Mouse (Mus musculus) activated CD4-positive, CD25-positive, alpha-beta regulatory T cell, adult 4 months (primary cell): ENCODE data around the gene Traf4. TPM values are rescaled to one million over a fixed set of nuclear protein-coding genes. Genes with fewer than 3 reads are reported as not detected.

Source experiments
- ATAC-seq: one replicate; pipeline ENCODE4 v1.8.0; 2017
- polyA plus RNA-seq, 2 experiments: library from polyadenylated mRNA; unstranded; fragments of 100-300 nt; shearing (Covaris generic); gene quantifications; one replicate each; pipeline ENCODE4 v1.2.1; 2017

The Traf4 gene
- polyA plus RNA-seq, 2 experiments from 2014 or later: 3.4 to 5.0 TPM

DNA sequence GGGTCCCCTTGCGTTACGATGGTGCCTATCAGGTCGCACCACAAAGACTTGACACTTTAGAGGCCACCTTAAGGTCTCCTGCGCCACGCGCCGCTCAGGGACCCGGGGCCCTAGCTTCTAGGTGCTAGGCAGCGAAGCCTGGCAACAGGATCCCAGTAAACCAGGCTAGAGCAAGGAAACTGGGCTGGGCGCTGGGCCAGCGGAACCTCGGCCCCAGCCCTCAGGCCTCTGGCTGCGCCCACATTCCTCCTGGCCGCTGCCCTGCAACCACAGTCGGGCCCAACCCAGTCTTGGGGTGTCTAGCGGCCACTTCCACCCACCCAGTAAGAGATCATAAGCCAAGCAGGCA lies 346 bp upstream of the Traf4 start:
- ATAC-seq: peak; percentile 25

- no peak for ATAC-seq
Observed at GRCm38 (mm10) chr11:78164604-78164923, 825 bp downstream of the Traf4 start.

- peak; percentile 29 for ATAC-seq
Observed at GRCm38 (mm10) chr11:78163681-78164603, 1.4 kb downstream of the Traf4 start.

DNA sequence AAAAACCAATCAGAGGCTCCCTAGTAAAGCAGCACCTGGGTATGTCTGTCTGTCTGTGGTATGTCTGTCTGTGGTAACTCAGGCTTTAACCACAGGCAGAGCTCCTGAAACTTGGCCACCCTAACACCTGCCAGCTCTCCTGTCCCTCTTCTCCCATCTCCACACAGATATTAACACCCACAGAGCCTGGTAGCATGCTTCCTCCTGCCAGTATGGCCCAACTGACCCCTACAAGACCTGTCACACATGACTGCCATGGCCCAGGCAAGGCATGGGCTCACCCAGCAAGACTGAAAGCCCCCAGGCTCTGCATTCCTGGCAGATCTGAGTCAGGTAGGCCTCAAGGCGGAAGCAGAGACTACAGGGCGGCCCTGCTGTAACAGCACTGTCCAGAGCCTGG lies 2.3 kb downstream of the Traf4 start:
- ATAC-seq: no peak

GRCm38 (mm10) chr11:78162504-78162903 lies 2.9 kb downstream of the Traf4 start:
- ATAC-seq: no peak

- ATAC-seq: no peak
Observed at GRCm38 (mm10) chr11:78161968-78162367, 3.4 kb downstream of the Traf4 start.

DNA sequence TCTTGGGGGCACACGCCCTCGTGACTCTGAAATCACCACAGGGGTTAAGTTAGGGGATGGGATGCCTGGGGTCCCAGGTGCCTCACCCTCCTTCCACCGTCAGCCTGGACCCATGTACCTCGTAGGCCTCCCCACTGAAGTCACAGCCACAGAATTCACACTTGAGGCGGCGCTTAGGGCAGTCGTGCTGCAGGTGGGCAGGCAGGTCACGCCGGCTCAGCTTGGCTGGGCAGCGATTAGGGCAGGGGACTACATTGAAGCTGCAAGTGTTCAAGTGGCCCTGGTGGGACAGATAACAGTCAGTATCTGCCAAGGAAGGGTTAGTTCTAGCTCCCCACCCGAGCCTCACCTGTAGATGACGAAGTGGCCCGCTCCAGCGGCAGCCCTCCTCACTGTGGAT lies 4.2 kb downstream of the Traf4 start:
- no peak for ATAC-seq

- ATAC-seq: no peak
Observed at GRCm38 (mm10) chr11:78160675-78161074, 4.7 kb downstream of the Traf4 start.

GRCm38 (mm10) chr11:78160171-78160570 lies 5.2 kb downstream of the Traf4 start:
- no peak for ATAC-seq

DNA sequence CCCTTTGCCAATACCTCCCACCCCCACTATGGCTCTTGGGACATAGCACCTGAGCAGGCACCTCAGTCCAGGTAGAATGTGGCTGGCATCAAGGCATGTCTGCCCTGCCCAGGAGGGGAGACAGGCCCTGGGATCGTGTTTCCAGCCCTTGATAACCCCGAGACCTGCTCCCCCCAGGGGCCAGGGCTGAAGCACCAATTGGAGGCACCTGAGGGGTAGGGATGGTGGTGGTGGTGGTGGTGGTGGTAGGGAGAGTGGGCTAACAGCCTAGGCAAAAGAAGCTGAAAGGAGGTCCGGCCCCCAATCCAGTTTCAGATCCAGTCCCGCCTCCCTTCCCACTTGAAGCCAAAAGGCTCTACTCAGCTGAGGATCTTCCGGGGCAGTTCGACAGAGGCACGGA lies 5.8 kb downstream of the Traf4 start:
- no peak for ATAC-seq

DNA sequence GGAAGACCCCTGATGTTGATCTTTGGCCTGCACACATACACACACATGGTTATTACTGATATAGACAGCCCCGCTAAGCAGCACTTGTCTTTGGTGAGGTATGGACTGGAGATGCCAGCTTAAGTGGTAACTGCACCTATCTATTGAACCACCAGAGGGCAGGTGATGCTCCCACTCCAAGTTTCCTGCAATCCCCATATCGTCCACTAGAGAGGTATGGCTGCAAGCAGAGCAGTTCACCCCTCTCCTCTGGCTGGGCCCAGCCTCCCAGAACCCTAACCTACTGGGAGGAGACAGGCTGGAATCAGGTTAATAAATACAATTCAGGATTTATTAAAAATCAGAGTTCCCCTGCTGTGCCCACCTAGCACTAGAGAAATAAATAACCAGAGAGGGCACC lies 6.3 kb downstream of the Traf4 start:
- ATAC-seq: peak; percentile 92

DNA sequence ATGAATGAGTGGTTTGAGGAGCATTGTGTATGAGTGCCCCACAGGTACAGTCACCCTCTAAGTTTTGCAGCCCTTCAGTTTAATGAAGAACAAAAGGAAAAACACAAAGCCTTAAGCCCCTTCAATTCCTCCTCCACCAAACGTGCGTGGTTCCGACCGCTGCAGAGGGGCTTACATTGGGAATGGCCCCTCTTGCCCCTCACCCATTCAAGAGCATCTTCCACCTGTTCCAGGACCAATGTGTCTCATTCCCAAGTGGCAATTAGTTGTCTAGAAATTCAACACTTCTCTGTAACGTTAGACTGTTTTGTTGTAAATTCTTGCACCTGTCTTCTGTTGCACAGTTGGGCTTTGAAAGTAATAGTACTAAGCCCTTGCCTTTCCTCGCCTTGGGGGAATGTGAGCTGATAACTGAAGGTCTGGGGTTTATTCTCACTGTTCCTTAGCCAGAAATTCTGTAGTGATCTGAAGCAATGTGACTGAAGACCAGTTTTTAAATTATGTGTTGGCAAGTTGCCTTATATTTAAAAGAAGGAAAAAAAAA lies 9.2 kb downstream of the Traf4 start:
- no peak for ATAC-seq

DNA sequence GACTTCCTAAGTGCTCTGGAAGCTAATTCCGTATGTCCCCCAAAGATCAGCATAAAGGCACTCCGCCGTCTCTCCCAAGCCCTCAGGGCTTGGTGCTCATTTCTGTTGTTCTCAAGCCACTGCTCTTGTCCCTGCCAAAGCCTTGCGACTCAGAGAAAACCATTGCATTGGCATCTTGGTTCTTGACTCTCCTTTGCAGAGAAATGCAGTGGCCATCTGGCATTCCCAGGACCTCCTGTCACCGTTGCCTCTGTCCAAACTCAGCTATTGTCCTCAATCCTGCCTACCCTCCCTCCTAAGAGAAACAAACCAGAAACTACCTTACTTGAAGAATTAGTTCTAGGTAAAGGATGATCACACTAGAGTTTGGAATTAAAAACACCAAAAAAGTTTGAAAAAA lies 9.7 kb downstream of the Traf4 start:
- no peak for ATAC-seq

DNA sequence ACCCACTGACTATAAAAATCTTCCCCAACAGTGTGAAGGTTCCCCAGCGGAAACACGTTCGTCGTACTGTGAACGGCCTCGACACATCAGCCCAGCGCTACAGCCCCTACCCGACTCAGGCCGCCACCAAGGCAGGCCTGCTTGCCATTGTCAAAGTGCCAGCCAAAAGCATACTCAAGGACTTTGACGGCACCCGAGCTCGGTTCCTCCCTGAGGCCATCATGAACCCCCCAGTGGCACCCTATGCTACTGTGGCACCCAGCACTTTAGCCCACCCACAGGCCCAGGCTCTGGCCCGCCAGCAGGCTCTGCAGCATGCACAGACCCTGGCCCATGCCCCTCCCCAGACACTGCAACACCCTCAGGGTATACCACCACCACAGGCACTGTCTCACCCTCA lies 11.6 kb downstream of the Traf4 start:
- no peak for ATAC-seq

DNA sequence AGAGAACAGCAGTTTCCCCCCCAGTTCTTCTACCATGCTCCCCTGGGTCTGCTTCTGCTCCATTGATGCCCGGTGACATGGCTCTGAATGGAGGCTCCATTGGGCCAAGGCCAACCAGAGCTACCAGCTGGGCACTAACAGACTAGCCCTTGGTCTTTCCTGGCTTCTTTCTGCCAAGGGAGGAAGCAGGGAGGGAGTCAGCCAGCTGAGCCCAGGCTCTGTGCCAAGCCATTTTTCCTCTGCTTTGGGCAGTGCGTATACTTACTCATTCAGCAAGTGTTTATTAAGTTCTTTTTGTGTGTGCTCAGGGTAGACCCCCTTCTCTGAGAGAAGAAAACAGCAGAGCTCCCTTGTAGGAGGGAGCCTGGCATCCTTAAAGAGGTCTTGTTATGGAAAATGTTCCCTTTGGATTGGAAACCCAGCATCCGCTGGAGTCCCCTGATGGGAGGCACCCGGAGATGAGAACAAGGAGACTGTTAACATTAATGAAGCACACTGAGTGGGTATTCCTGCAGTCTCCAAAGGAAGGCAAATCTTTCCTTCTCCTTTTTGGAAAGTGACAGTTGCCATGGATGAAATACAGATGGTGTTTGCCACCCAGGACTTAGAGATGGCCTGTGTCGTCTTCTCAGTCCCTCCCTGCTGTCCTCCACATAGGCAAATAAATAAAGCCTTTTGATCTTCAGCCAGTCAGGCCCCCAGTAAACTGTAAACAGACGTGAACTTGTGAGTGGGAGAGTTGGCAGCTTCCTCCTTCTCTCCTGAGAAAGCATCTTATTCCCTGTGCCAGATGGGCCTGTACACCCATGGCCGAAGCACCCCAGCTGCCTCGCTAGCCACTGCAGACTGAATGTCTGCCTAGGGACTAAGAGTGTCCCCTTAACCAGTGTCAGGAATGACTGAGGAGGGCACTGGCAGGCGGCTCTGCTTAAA lies 12.8 kb downstream of the Traf4 start:
- no peak for ATAC-seq

- ATAC-seq: no peak
Observed at GRCm38 (mm10) chr11:78151161-78151560, 14.2 kb downstream of the Traf4 start.

DNA sequence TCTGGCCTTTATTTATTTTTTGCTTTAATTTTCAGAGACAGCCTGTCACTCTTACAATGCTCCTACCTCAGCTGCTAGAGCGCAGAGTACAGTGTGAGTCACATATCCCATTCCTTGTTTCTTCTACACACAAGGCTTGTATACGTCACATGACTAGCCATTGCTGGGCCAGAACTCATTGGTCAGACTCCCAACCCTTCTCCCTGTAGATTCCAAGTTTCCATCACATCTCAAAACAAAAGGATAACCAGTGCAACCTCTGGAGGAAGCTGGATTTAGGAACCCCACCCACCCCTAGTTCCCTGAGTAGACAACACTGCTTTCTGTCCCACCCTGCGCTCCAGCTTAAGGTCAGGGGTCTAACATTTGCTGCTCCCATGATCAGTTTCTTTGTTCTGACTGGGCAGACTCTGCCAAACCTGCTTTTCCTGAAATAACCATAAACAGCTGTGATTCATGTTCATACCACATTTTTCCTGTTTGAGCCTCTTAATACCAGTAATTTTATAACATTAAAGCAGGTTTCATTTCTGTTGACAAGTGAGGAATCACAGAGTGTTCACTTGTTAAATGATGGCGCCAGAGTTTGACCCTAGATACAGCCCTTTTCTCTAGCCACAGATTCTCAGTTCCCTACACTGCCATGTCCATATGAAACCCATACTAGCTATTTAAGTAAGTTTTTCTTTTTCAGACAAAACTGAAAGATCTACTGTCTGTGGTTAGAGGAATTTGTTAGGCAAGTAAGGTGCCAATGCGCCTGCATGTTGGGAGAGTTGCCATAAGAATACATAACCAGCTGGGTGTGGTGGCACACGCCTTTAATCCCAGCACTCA lies 18.5 kb downstream of the Traf4 start:
- no peak for ATAC-seq

- no peak for ATAC-seq
Observed at GRCm38 (mm10) chr11:78146168-78146567, 19.2 kb downstream of the Traf4 start.

GRCm38 (mm10) chr11:78143520-78143919 lies 21.9 kb downstream of the Traf4 start:
- ATAC-seq: no peak

DNA sequence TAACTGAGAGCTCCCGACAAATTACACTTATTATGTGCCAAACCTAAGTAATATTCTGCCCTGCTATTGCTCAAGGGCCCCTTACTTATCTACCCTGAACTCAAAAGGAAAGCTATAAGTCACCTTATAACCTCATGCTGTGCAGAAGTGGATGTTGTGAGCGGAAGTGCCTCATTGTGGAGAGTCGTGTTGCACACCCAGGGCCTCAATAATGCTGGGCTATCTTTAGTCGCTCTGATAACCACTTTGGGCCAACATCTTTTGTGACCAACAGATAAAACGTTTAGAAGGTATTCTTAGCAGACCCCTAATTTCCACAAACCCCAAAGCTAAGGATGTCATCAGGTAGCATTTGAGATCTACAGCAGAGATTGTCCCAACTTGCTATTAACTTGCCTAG lies 24.7 kb downstream of the Traf4 start:
- ATAC-seq: no peak

DNA sequence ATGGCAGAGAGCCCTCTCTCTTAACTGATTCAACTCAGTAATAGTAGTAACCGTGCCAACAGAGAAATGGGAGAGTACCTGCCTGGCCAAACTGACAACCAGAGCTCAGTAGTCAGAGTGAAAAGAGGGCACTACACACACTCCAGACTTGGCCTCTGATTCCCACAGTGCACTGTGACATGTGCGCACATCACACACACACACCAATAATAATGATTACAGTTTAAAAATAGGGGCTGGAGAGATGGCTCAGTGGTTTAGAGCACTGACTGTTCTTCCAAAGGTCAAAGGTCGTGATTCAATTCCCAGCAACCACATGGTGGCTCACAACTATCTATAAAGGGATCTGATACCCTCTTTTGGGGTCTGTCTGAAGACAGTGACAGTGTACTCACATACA lies 27.4 kb downstream of the Traf4 start:
- ATAC-seq: no peak

- no peak for ATAC-seq
Observed at GRCm38 (mm10) chr11:78137584-78137983, 27.8 kb downstream of the Traf4 start.

GRCm38 (mm10) chr11:78136132-78136531 lies 29.3 kb downstream of the Traf4 start:
- no peak for ATAC-seq
